Mouse (Mus musculus): ENCODE measurements around the gene Asb15. TPM values are rescaled to one million over a fixed set of nuclear protein-coding genes. Genes with fewer than 3 reads are reported as not detected.

Asb15 gene
- polyA plus RNA-seq, 1 experiment from 2014 or later: 0.12 TPM

Other genes starting within 250 kb of the Asb15 start
- gene Iqub, start 13.1 kb upstream of the Asb15 start, polyA plus RNA-seq (2014; fragmentation: Nextera tagmentation; extraction: Ambion mirVana): 3.3 and 4.4 TPM in 2 replicates
- gene Ndufa5, start 131 bp upstream of the Asb15 start, polyA plus RNA-seq (2014; fragmentation: Nextera tagmentation; extraction: Ambion mirVana): 389 and 483 TPM in 2 replicates
- gene Lmod2, start 69.6 kb downstream of the Asb15 start, polyA plus RNA-seq (2014; fragmentation: Nextera tagmentation; extraction: Ambion mirVana): not detected in 2 replicates
- 47.0 and 48.4 TPM in 2 replicates for gene Wasl, start 136.9 kb downstream of the Asb15 start, polyA plus RNA-seq (2014; fragmentation: Nextera tagmentation; extraction: Ambion mirVana)
- not detected in 2 replicates for gene Hyal6, start 205.1 kb downstream of the Asb15 start, polyA plus RNA-seq (2014; fragmentation: Nextera tagmentation; extraction: Ambion mirVana)
- gene Hyal4, start 220.2 kb downstream of the Asb15 start, polyA plus RNA-seq (2014; fragmentation: Nextera tagmentation; extraction: Ambion mirVana): not detected in 2 replicates